Mouse (Mus musculus) small intestine, adult 2 months (tissue): ENCODE measurements around the gene Cwc15.

Experiments
- CTCF ChIP-seq: fragments of 200-500 bp; IDR thresholded peaks from 2 replicates; pipeline ENCODE4 v1.5.1; 2012; ENCODE audit warnings: low read depth, mild to moderate bottlenecking, control low read depth, inconsistent platforms, low read length, moderate library complexity, mixed read lengths; ENCODE audit not compliant: insufficient replicate concordance, insufficient read length; ENCODE audit errors: extremely low read depth
- POLR2A ChIP-seq: fragments of 200-500 bp; IDR thresholded peaks from 2 replicates; pipeline ENCODE4 v1.6.1; 2012; ENCODE audit warnings: low read depth, mild to moderate bottlenecking, control low read depth, inconsistent platforms, low read length, moderate library complexity

GRCm38 (mm10) chr9:14456320-14456719 is 44.1 kb upstream of the Cwc15 start:
- TF ChIP-seq POLR2A (no peak), CTCF (no peak)
